Mouse (Mus musculus) urinary bladder, adult 18-20 months (tissue): ENCODE measurements at regions not wholly inside any gene's neighbourhood (a gene's known extent, or its start where the extent isn't known, plus 50 kb on each side); places are given as distances from the start of the nearest gene placed in this dataset.
A peak's percentile ranks its signal among the peaks of the same experiment; 100 is the strongest.
"Not testable (repeated sequence)": the region's sequence is repeated elsewhere in the genome, so short reads cannot be mapped to it uniquely, and the experiment has no call there.

ENCODE experiments used
- DNase-seq, 2 experiments: peaks; one replicate each; pipeline ENCODE4 v3.0.0; 2022; ENCODE audit warnings: low spot score in 2 of 2, mixed read lengths in 2 of 2

DNA sequence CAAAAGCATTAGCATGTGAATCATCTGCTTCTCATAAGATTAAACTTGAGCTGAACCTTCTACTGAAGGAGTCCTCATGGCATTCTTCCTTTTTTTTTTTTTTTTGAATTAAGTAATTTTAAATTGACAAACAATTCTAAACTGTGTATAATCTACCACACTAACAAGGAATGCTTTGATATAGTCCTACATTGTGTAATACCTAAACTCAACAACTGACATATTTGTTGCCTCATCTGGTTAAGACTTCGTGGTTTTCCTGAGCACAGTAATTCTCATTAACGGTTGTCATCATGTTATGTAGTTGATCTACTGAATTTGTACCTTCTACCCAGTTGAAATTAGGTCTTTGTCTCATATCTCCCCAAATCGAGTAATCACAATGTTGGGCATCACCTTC, 83.9 kb upstream of the Hcrtr2 start:
- DNase-seq: no peak

DNA sequence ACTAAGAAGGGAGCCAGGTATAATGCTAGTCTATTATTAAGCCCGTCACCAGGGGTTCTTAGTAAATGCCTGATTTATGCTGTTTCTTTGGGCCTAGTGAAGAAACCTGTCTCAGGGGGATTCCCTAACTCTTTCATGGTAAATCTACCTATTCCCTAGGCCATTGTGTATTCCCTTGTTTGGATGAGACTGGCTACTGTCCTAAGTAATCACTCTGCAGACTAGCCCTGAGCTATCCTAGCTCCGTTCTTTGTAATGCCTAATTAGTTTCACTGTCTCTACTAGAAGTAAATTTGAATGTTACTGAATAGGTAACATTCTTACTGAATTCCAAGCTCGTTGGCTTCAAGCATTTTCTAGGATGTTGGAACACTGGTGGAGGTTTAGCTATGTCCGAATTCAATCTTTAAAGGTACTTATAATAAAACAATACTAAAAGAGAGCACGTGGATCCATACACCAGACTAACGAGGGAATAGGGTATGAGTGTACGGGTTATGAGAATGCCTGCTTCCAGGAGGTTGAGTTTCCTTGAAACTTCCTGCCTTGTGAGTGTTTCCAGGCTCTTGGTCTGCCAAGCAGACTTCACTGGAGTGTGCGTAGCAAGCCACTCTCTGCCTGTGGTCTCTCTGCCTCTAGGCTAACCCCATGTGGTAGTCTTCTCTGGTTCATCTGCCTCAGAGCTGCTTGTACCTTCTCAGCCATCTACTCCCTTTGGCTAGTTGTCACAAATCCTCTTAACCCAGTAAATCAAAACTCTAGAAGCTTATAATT, 78.4 kb upstream of the Hcrtr2 start:
- not testable (repeated sequence) for DNase-seq

GRCm38 (mm10) chr9:76400900-76401299, 77.2 kb upstream of the Hcrtr2 start:
- DNase-seq: no peak

- no peak for DNase-seq
Measured at GRCm38 (mm10) chr9:76393763-76394162, 70.1 kb upstream of the Hcrtr2 start.

DNA sequence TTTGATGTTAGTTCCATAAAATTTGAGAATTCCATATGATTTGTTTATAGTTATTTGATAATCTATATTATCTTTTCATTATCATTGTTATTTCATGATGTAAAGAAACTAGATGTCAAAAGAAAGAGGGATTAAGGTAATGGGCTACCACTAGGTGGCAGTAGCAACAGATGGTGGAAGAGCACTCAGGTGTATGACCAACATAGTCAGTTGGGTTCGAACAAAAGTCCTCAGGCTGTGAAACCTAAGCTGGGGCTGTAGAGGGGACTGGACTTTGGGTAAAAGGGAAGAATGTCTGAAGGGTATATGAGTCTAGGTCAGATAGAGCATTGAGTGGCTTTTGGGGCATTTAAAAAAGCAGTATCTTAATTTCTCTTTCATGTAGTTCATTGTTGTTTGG, 67.2 kb upstream of the Hcrtr2 start:
- peak; percentile 1 to 5 for DNase-seq
